Mouse (Mus musculus): ENCODE measurements at regions not wholly inside any gene's neighbourhood (a gene's known extent, or its start where the extent isn't known, plus 50 kb on each side); places are given as distances from the start of the nearest gene placed in this dataset.

DNA sequence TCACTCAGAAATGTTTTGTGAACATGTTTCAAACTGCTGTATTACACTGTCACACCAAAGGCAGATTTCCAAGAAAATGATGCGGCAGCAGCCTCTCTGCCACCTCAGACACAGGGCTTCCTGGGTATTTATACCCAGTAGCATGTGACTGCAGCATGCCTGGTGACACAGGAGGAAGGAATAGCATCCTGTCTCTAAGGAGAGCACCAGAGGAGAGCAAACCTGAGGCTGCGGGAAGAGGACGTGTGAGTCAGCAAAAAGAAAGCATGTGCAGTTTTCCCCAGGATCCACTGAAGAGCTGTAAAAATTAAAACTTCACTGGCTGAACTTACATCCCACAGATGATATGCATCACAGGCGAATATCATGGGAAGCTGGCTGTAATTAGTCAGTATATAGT is 83.2 kb upstream of the Fbxl4 start:
- intact Hi-C loops (cut with DNase I): no loop called here
- DNase-seq: no peak

DNA sequence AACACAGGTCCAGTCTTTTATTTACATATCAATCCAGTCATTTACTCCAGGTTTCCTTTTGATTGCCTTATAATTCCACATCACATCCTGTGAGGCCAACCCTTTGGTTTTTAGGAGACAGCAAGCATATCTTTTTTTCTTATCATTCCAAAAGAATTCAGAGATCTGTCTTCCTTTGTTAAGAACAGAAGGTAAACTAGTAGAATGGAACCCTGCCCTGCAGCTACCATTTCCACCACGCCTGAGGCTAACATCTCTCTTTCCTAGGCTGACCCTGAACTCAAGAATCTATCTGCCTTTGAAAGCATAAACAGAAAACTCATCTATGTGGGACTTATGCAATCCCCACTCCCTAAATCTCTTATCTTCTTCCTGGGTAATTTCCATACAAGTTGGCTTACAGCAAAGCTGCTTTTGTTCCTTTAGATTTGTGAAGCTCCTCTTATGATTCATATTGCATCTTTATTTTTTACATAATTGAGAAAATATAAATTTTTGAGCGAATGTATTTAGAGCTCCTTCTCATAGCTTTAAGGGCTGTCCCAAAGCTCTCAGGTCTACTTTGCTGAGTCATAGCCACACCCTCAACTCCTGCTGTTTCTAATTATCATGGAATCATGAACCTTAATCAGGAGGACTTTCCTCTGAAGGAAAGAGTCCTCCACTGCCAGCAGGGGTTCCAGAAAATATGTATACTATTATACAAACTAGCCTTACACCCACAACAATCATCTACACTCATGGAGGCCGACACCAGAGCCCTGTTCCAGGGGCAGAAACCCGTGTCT is 74.6 kb upstream of the Fbxl4 start:
- DNase-seq: no peak
- intact Hi-C loops (cut with DNase I): loop anchor here (1.0 kb wide), 1 partner anchor 16 kb away; no protein-coding TSS in a partner anchor

DNA sequence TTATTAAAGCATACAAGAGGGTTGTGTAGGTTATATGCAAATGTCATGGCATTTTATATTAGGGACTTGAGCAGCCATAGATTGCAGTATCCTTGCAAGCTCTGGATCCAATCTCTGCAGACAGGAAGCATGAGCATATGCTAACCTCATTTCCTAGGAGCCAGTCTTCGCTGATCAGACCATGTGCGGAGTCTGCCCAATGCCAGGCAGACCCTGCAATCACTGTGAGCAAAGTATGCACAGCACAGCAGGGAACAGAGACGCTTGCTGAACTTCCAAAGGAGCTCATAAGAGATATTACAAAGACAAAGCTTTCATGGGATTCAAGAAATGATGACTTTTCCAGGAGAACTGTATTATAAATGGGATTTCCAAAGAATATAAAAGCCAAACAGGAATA is 65.2 kb upstream of the Fbxl4 start:
- intact Hi-C loops (cut with DNase I): no loop called here
- no peak for DNase-seq

DNA sequence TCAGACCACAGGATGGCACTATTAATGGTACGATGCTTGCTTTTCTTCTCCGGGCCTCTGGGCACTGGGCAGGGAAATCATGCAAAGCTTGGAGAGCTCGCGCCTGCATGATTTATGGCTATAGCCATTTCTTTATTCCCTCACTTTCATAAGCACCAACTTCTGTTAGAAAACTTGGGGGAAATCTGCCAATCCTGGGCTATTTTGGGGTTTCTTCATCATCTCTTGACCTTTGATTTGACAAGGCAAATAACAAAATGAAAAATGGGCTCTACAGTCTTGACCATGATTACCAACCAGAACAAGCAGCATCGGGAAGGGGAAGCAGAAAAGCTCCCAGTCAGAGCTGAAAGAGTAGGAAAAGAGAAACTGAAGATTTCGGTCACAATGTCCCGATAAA is 57.1 kb upstream of the Fbxl4 start:
- intact Hi-C loops (cut with DNase I): no loop called here
- DNase-seq: no peak

DNA sequence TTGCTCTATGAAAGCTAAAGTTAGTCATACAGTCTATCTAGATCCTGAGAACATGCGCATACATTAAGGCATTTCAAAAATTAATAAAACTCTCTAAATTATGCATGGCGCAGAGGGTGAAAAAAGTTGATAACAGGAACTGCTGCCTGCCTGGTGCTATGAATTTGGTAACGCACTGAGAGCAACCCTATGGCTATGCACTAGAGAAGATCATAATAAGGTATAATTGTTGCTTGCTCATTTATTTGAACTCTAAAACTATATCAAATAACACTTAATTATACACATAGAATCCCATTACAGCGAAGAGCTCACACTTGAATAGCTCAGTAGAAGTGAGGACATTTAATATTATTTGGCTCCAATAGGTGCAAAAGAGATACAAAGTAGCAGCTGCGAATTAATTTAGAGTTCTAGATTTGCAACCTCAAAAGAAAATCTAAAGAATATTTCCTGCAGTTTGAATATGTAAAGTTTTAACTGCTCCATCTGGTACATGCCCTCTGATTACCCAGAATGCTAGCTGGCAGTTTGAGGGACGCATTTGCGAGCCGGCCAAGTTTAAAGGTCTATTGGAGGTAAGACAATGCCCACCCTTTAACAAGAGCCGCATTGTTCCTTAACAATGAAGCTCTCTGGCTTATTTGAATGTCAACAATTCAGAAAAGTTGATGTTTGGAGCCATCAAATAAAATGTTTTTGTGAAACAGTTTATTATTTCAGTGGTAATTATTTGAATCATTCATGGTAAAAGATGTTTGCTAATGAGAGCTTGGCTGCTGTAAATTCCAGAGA is 56.0 kb upstream of the Fbxl4 start:
- no peak for DNase-seq
- intact Hi-C loops (cut with DNase I): no loop called here

DNA sequence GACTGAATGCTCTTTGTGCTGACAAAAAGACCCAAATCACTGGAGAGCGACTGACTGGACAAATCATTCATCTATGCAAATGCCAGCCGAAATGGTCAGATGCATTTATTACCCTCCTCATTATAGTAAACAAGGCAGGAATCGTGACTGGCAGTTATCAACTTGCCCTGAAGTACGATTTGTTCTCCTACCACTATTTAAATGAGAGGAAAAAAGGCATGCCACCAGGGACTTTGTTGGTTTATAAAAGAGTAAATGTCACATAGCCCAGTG is 55.5 kb upstream of the Fbxl4 start:
- DNase-seq: no peak
- intact Hi-C loops (cut with DNase I): no loop called here

DNA sequence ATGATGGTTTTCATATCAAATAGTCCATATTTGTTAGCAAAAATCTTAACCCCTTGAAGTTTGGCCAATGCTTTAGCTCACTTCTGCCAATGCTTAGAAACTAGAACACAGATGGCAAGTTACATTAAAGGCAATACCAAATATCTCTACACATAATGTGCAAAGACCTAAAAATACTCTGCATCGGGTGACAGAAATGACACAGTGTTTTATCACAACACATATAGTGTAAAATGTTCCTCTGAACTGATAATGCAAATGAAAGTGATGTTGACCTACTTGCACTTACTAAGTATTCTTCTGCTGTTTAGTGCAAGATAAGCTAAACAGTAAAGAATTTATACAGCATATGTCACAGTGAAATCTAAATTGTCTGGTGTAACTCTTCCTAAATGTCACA is 55.1 kb upstream of the Fbxl4 start:
- no peak for DNase-seq
- intact Hi-C loops (cut with DNase I): no loop called here
